Mouse (Mus musculus) heart, adult 2 months (tissue): Measurements from ENCODE around the gene Gpr84.

Source experiments
- CTCF ChIP-seq: fragments of 200-600 bp; IDR thresholded peaks from 2 replicates; pipeline ENCODE4 v1.8.1; 2022; ENCODE audit warnings: antibody characterized with exemption, mild to moderate bottlenecking, moderate library complexity
- EP300 ChIP-seq: fragments of 200-500 bp; IDR thresholded peaks from 2 replicates; pipeline ENCODE4 v1.6.1; 2011; ENCODE audit warnings: low read depth, low read length, control low read depth; ENCODE audit not compliant: insufficient read depth
- POLR2A ChIP-seq: fragments of 200-500 bp; IDR thresholded peaks from 2 replicates; pipeline ENCODE4 v1.6.1; 2011; ENCODE audit warnings: mild to moderate bottlenecking, low read depth, low read length, control low read depth; ENCODE audit not compliant: insufficient read depth

- TF ChIP-seq CTCF (no peak), POLR2A (no peak), EP300 (no peak)
These were observed 35.4 kb upstream of the Gpr84 start for GRCm38 (mm10) chr15:103345789-103346188.
